ENCODE assay signal across 8 mouse cellular contexts in genomic region chr11:90071747-90072146, GRCm38 (mm10). TPM values are rescaled to one million over a fixed set of nuclear protein-coding genes. Genes with fewer than 3 reads are reported as not detected.
DNase-seq lines count a peak whose midpoint lies in the region; ATAC-seq and TF ChIP-seq lines count a peak whose summit lies in the region.

No protein-coding gene starts in this region.

- H3K9ac ChIP-seq in liver, embryonic 11.5 days (ENCODE audit: low read depth, low read length), result no peak overlapping the region
- no peak overlapping the region for H3K9ac ChIP-seq in embryonic facial prominence, embryonic 11.5 days (replicated peaks; ENCODE audit: low read length)
- no peak overlapping the region for H3K9ac ChIP-seq in heart, adult 2 months (ENCODE audit: low read depth, low read length)

- no peak for TF ChIP-seq CTCF in heart, adult 2 months (IDR thresholded peaks at IDR 0.05)

- ATAC-seq in liver, embryonic 11.5 days (replicated peaks; ENCODE audit: low FRiP score), result no peak
- ATAC-seq in embryonic facial prominence, embryonic 11.5 days (replicated peaks; ENCODE audit: insufficient number of reproducible peaks, low FRiP score, low TSS enrichment, low read depth), result no peak
- peak; percentile 87 for ATAC-seq in monocyte, adult 5-6 weeks (replicated peaks; ENCODE audit: insufficient number of reproducible peaks, low FRiP score, low TSS enrichment, poor library complexity, severe bottlenecking)

- H3K79me2 ChIP-seq in heart, adult 2 months (replicated peaks; ENCODE audit: control insufficient read depth, insufficient read depth, low read length), result no peaks in the 10 kb centered on the region

- H3K4me3 ChIP-seq in liver, embryonic 11.5 days (ENCODE audit: low read depth, low read length), result no peak overlapping the region
- no peak overlapping the region for H3K4me3 ChIP-seq in embryonic facial prominence, embryonic 11.5 days (ENCODE audit: low read depth, low read length)
- no peak overlapping the region for H3K4me3 ChIP-seq in limb, embryonic 10.5 days
- H3K4me3 ChIP-seq in heart, adult 2 months, result no peak overlapping the region

- no peak for TF ChIP-seq EP300 in heart, adult 2 months (IDR thresholded peaks at IDR 0.05; ENCODE audit: insufficient read depth, low read depth, low read length)

- no peak overlapping the region for H3K4me2 ChIP-seq in liver, embryonic 11.5 days
- H3K4me2 ChIP-seq in embryonic facial prominence, embryonic 11.5 days (ENCODE audit: low read depth, low read length), result no peak overlapping the region; the same call in 1 of the 2 replicates

- no peaks in the 10 kb centered on the region for H3K36me3 ChIP-seq in liver, embryonic 11.5 days (ENCODE audit: control insufficient read depth, insufficient read depth, low read length)
- no peaks in the 10 kb centered on the region for H3K36me3 ChIP-seq in embryonic facial prominence, embryonic 11.5 days (replicated peaks; ENCODE audit: control insufficient read depth, insufficient read depth, low read depth, low read length)
- H3K36me3 ChIP-seq in limb, embryonic 10.5 days, result no peaks in the 10 kb centered on the region
- no peaks in the 10 kb centered on the region for H3K36me3 ChIP-seq in heart, adult 2 months (ENCODE audit: control insufficient read depth, insufficient read depth, low read length)

- WGBS in liver, embryonic 11.5 days, result 36% methylated on average over 9 of the region's 9 CpGs
- WGBS in embryonic facial prominence, embryonic 11.5 days, result 30% methylated on average over 9 of the region's 9 CpGs
- 28% methylated on average over 9 of the region's 9 CpGs for WGBS in limb, embryonic 10.5 days
- WGBS in heart, adult 2 months, result 56% methylated on average over 9 of the region's 9 CpGs

- DNase-seq in liver, result peak; percentile 20
- DNase-seq in liver, embryonic 11.5 days (ENCODE audit: low spot score), result no peak
- peak; percentile 38 for DNase-seq in embryonic facial prominence, embryonic 11.5 days (ENCODE audit: low spot score)
- peak; percentile 46 for DNase-seq in limb, embryonic 10.5 days (ENCODE audit: low spot score)
- DNase-seq in T-cell, adult 2 months (ENCODE audit: low spot score), result no peak
- no peak for DNase-seq in left cerebral cortex, adult 8-10 months (ENCODE audit: low spot score in 2 of 2)
- no peak for DNase-seq in heart, adult 2 months

- H3K9me3 ChIP-seq in liver, embryonic 11.5 days (ENCODE audit: control insufficient read depth, low read length), result no peaks in the 10 kb centered on the region
- no peaks in the 10 kb centered on the region for H3K9me3 ChIP-seq in embryonic facial prominence, embryonic 11.5 days (replicated peaks; ENCODE audit: control insufficient read depth, low read length)
- no peaks in the 10 kb centered on the region for H3K9me3 ChIP-seq in limb, embryonic 10.5 days (replicated peaks)

- H3K27ac ChIP-seq in liver, embryonic 11.5 days (ENCODE audit: low read depth, low read length), result no peak overlapping the region
- no peak overlapping the region for H3K27ac ChIP-seq in embryonic facial prominence, embryonic 11.5 days (replicated peaks; ENCODE audit: low read depth, low read length)
- H3K27ac ChIP-seq in limb, embryonic 10.5 days, result no peak overlapping the region
- H3K27ac ChIP-seq in heart, adult 2 months, result no peak overlapping the region

- intact Hi-C loops in heart, adult 2 months (cut with DNase I), result no loop called here

- H3K4me1 ChIP-seq in liver, embryonic 11.5 days (replicated peaks; ENCODE audit: control insufficient read depth, insufficient read depth, low read length), result no peaks in the 10 kb centered on the region
- no peaks in the 10 kb centered on the region for H3K4me1 ChIP-seq in embryonic facial prominence, embryonic 11.5 days (ENCODE audit: control insufficient read depth, insufficient read depth, low read length)
- peaks cover 14% of the 10 kb centered on the region for H3K4me1 ChIP-seq in limb, embryonic 10.5 days
- H3K4me1 ChIP-seq in heart, adult 2 months (ENCODE audit: control insufficient read depth, insufficient read depth, low read length), result peaks cover 2% of the 10 kb centered on the region; the same call in 1 of the 2 replicates

- no peak for TF ChIP-seq POLR2A in heart, adult 2 months (IDR thresholded peaks at IDR 0.05; ENCODE audit: insufficient read depth, low read depth, low read length)

- no peaks in the 10 kb centered on the region for H3K27me3 ChIP-seq in liver, embryonic 11.5 days (replicated peaks; ENCODE audit: control insufficient read depth, insufficient read depth, low read length)
- no peaks in the 10 kb centered on the region for H3K27me3 ChIP-seq in embryonic facial prominence, embryonic 11.5 days (ENCODE audit: control insufficient read depth, insufficient read depth, low read length)
- H3K27me3 ChIP-seq in limb, embryonic 10.5 days (ENCODE audit: low read depth, poor library complexity, severe bottlenecking), result no peaks in the 10 kb centered on the region
- no peaks in the 10 kb centered on the region for H3K27me3 ChIP-seq in heart, adult 2 months (ENCODE audit: control insufficient read depth, insufficient read depth, low read length)

RNA-seq across cellular contexts. Expression of gene Tmem100, which starts 41.6 kb away (rescaled TPM):
- polyA plus RNA-seq in liver, embryonic 11.5 days (2014; fragmentation: Nextera tagmentation; extraction: Ambion mirVana), result 1.3 and 1.5 TPM in 2 replicates
- 16.7 and 17.7 TPM in 2 replicates for polyA plus RNA-seq in embryonic facial prominence, embryonic 11.5 days (2014; fragmentation: Nextera tagmentation; extraction: Ambion mirVana)
- 7.1 and 8.7 TPM in 2 replicates for polyA plus RNA-seq in limb, embryonic 10.5 days (2016; fragmentation: Nextera tagmentation; extraction: Ambion mirVana)
- total RNA-seq in monocyte, adult 5-6 weeks (2017), result not detected in 3 replicates
- 10 to 100 TPM; 10.9 to 15.8 (median 12.7) TPM for total RNA-seq in left cerebral cortex, adult 8-10 months (2022)
- total RNA-seq in heart, adult 2 months (2021), result 10 to 100 TPM; 14.7 to 18.3 TPM
- 5.4 and 11.4 TPM in 2 replicates for polyA plus RNA-seq in heart, adult 2 months (2012; rRNA removed)

Comparison
In these comparisons a context has a peak if more than half of its experiments do, and no peak if none do; other contexts are left out.
1. DNase-seq: peak in liver (single experiment), embryonic facial prominence, embryonic 11.5 days (single experiment) and limb, embryonic 10.5 days (single experiment); none in liver, embryonic 11.5 days (single experiment), T-cell, adult 2 months (single experiment), left cerebral cortex, adult 8-10 months (0 of 2) and heart, adult 2 months (0 of 2).